Mouse (Mus musculus) midbrain, embryonic 13.5 days (tissue): ENCODE data around the gene Hist2h2bb. TPM values are rescaled to one million over a fixed set of nuclear protein-coding genes. Genes with fewer than 3 reads are reported as not detected.
"Not testable (repeated sequence)": the region's sequence is repeated elsewhere in the genome, so short reads cannot be mapped to it uniquely, and the experiment has no call there.

Experiments used
- ATAC-seq: fragments of 200-750 bp; cut with Nextera tagmentation; 2 replicates; pipeline ENCODE4 v1.8.0; 2017; ENCODE audit warnings: mild to moderate bottlenecking, moderate TSS enrichment, moderate library complexity
- H3K27ac ChIP-seq: fragments of 300-500 bp; sonication (generic); 2 replicates; pipeline ENCODE4 v1.5.1; 2015; ENCODE audit warnings: inconsistent platforms, mild to moderate bottlenecking, moderate library complexity
- H3K27me3 ChIP-seq: fragments of 300-500 bp; sonication (generic); 2 replicates; pipeline ENCODE4 v1.6.1; 2015; ENCODE audit warnings: mild to moderate bottlenecking, inconsistent platforms
- H3K36me3 ChIP-seq: fragments of 300-500 bp; sonication (generic); 2 replicates; pipeline ENCODE4 v1.6.1; 2015; ENCODE audit warnings: mild to moderate bottlenecking, inconsistent platforms
- H3K4me1 ChIP-seq: fragments of 300-500 bp; sonication (generic); replicated peaks from 2 replicates; pipeline ENCODE4 v1.6.1; 2015; ENCODE audit warnings: inconsistent platforms
- H3K4me2 ChIP-seq: fragments of 300-500 bp; sonication (generic); replicated peaks from 2 replicates; pipeline ENCODE4 v1.6.1; 2015; ENCODE audit warnings: moderate library complexity, mild to moderate bottlenecking, inconsistent platforms
- H3K4me3 ChIP-seq: fragments of 300-500 bp; sonication (generic); replicated peaks from 2 replicates; pipeline ENCODE4 v1.5.1; 2015; ENCODE audit warnings: mild to moderate bottlenecking, inconsistent platforms
- H3K9ac ChIP-seq: fragments of 300-500 bp; sonication (generic); replicated peaks from 2 replicates; pipeline ENCODE4 v1.6.1; 2015; ENCODE audit warnings: mild to moderate bottlenecking, inconsistent platforms
- H3K9me3 ChIP-seq: fragments of 300-500 bp; sonication (generic); 2 replicates; pipeline ENCODE4 v1.6.1; 2016; ENCODE audit warnings: mild to moderate bottlenecking, inconsistent platforms
- WGBS: fragments of 180-500 bp; shearing (Covaris S2); methylation state at CpG from one replicate; pipeline ENCODE4 v1.1.7; 2015; 5-methylcytosine and 5-hydroxymethylcytosine counted together
- polyA plus RNA-seq: library from polyadenylated mRNA; unstranded; fragments of >200 nt; fragmentation: Nextera tagmentation; extraction: Ambion mirVana; gene quantifications from 2 replicates; pipeline ENCODE4 v1.2.1, GENCODE M21; 2015

The Hist2h2bb gene
- polyA plus RNA-seq, 1 experiment from 2014 or later, result 9.1 TPM

GRCm38 (mm10) chr3:96231758-96232120, 37.8 kb upstream of the Hist2h2bb start:
- Histone ChIP-seq H3K4me3 (no peak overlapping the region), H3K4me1 (peaks cover 1% of the 10 kb centered on the region), H3K36me3 (no peaks in the 10 kb centered on the region), H3K27me3 (no peaks in the 10 kb centered on the region), H3K4me2 (no peak overlapping the region), H3K9me3 (no peaks in the 10 kb centered on the region), H3K9ac (no peak overlapping the region), H3K27ac (no peak overlapping the region)
- no peak for ATAC-seq
- 61% methylated on average over 2 of the region's 2 CpGs for WGBS

GRCm38 (mm10) chr3:96234914-96235313, 34.6 kb upstream of the Hist2h2bb start:
- Histone ChIP-seq H3K36me3 (no peaks in the 10 kb centered on the region), H3K4me2 (no peak overlapping the region), H3K27me3 (no peaks in the 10 kb centered on the region), H3K4me1 (peaks cover 17% of the 10 kb centered on the region), H3K9ac (no peak overlapping the region), H3K9me3 (no peaks in the 10 kb centered on the region), H3K27ac (no peak overlapping the region), H3K4me3 (no peak overlapping the region)
- ATAC-seq, result no peak
- 97% methylated on average over 2 of the region's 2 CpGs for WGBS

- Histone ChIP-seq H3K27ac (no peak overlapping the region), H3K36me3 (no peaks in the 10 kb centered on the region), H3K4me1 (peaks cover 20% of the 10 kb centered on the region), H3K4me2 (no peak overlapping the region), H3K9ac (no peak overlapping the region), H3K27me3 (no peaks in the 10 kb centered on the region), H3K9me3 (no peaks in the 10 kb centered on the region), H3K4me3 (no peak overlapping the region)
- ATAC-seq, result no peak
- whole genome bisulfite sequencing, result 80% methylated on average over 3 of the region's 3 CpGs
Observed at GRCm38 (mm10) chr3:96235836-96236235, 33.7 kb upstream of the Hist2h2bb start.

- WGBS, result 85% methylated on average over 4 of the region's 4 CpGs
- ATAC-seq, result no peak
- H3K4me3 ChIP-seq, result peak overlapping the region; percentile 40; the same call in 1 of the 2 replicates
- no peaks in the 10 kb centered on the region for H3K27me3 ChIP-seq
- H3K4me2 ChIP-seq, result peak overlapping the region; percentile 57
- no peak overlapping the region for H3K27ac ChIP-seq
- no peaks in the 10 kb centered on the region for H3K9me3 ChIP-seq
- H3K36me3 ChIP-seq, result no peaks in the 10 kb centered on the region
- H3K4me1 ChIP-seq, result peaks cover 24% of the 10 kb centered on the region
- peak overlapping the region; percentile 54; the same call in 1 of the 2 replicates for H3K9ac ChIP-seq
Observed at GRCm38 (mm10) chr3:96236834-96237334, 32.7 kb upstream of the Hist2h2bb start.

- peaks cover 24% of the 10 kb centered on the region for H3K4me1 ChIP-seq
- no peaks in the 10 kb centered on the region for H3K36me3 ChIP-seq
- H3K27me3 ChIP-seq, result no peaks in the 10 kb centered on the region
- ATAC-seq, result no peak
- no peak overlapping the region for H3K27ac ChIP-seq
- peak overlapping the region; percentile 57 for H3K4me2 ChIP-seq
- 25% methylated on average over 7 of the region's 7 CpGs for WGBS
- H3K9ac ChIP-seq, result peak overlapping the region; percentile 54
- H3K4me3 ChIP-seq, result peak overlapping the region; percentile 40
- H3K9me3 ChIP-seq, result no peaks in the 10 kb centered on the region
Observed at GRCm38 (mm10) chr3:96237335-96237903, 32.1 kb upstream of the Hist2h2bb start.

GRCm38 (mm10) chr3:96237904-96238511, 31.5 kb upstream of the Hist2h2bb start:
- H3K9ac ChIP-seq, result peak overlapping the region; percentile 54
- under 1% methylated on average over 12 of the region's 12 CpGs for WGBS
- no peaks in the 10 kb centered on the region for H3K27me3 ChIP-seq
- ATAC-seq, result no peak
- H3K4me2 ChIP-seq, result peak overlapping the region; percentile 57
- H3K36me3 ChIP-seq, result no peaks in the 10 kb centered on the region
- H3K9me3 ChIP-seq, result no peaks in the 10 kb centered on the region
- peaks cover 24% of the 10 kb centered on the region for H3K4me1 ChIP-seq
- no peak overlapping the region; the same call in 1 of the 2 replicates for H3K27ac ChIP-seq
- peak overlapping the region; percentile 40 for H3K4me3 ChIP-seq

GRCm38 (mm10) chr3:96238954-96239793, 30.4 kb upstream of the Hist2h2bb start, which contains the start of gene Hist2h3c2:
Gene Hist2h3c2 (minus strand): TSS chr3:96239127.
- peak within 1 kb of the TSS; percentile 80 for H3K27ac ChIP-seq
- H3K36me3 ChIP-seq, H3K9me3 ChIP-seq, H3K27me3 ChIP-seq: not testable (repeated sequence)
- H3K4me2 ChIP-seq, result peak within 1 kb of the TSS; percentile 57
- peak within 1 kb of the TSS; percentile 54 for H3K9ac ChIP-seq
- WGBS, result under 1% methylated on average over 24 of the region's 68 CpGs
- H3K4me1 ChIP-seq, result peaks cover 27% of the 10 kb centered on the region
- H3K4me3 ChIP-seq, result peak within 1 kb of the TSS; percentile 41
- ATAC-seq, result peak; percentile 94

GRCm38 (mm10) chr3:96239949-96240798, 29.4 kb upstream of the Hist2h2bb start, which contains the start of gene Hist2h2aa2:
Gene Hist2h2aa2 (minus strand): TSS chr3:96240276.
- peak within 1 kb of the TSS; percentile 83 for H3K27ac ChIP-seq
- peak; percentile 83 for ATAC-seq
- 3% methylated on average over 40 of the region's 85 CpGs for WGBS

GRCm38 (mm10) chr3:96240799-96241197, 28.8 kb upstream of the Hist2h2bb start:
- Histone ChIP-seq H3K27me3 (no peaks in the 10 kb centered on the region), H3K4me3 (peak overlapping the region; percentile 22), H3K9me3 (no peaks in the 10 kb centered on the region), H3K4me1 (peaks cover 35% of the 10 kb centered on the region), H3K4me2 (peak overlapping the region; percentile 44), H3K36me3 (no peaks in the 10 kb centered on the region), H3K27ac (peak overlapping the region; percentile 83), H3K9ac (peak overlapping the region; percentile 55)
- WGBS, result 74% methylated on average over 9 of the region's 9 CpGs
- no peak for ATAC-seq

More at GRCm38 (mm10) chr3:96239949-96240798, 29.4 kb upstream of the Hist2h2bb start, which contains the start of gene Hist2h2aa2:
- H3K36me3 ChIP-seq, H3K9me3 ChIP-seq, H3K27me3 ChIP-seq: not testable (repeated sequence)
- Histone ChIP-seq H3K4me1 (peaks cover 35% of the 10 kb centered on the region), H3K4me2 (peak within 1 kb of the TSS; percentile 46), H3K4me3 (peak within 1 kb of the TSS; percentile 41), H3K9ac (peak within 1 kb of the TSS; percentile 55)

GRCm38 (mm10) chr3:96243921-96244572, 25.5 kb upstream of the Hist2h2bb start:
- H3K36me3 ChIP-seq, result no peaks in the 10 kb centered on the region
- peak overlapping the region; percentile 63 for H3K4me2 ChIP-seq
- no peaks in the 10 kb centered on the region for H3K27me3 ChIP-seq
- WGBS, result 88% methylated on average over 7 of the region's 7 CpGs
- H3K27ac ChIP-seq, result peak overlapping the region; percentile 94
- H3K4me3 ChIP-seq, result peak overlapping the region; percentile 42; the same call in 1 of the 2 replicates
- peaks cover 38% of the 10 kb centered on the region for H3K4me1 ChIP-seq
- no peaks in the 10 kb centered on the region for H3K9me3 ChIP-seq
- ATAC-seq, result no peak
- no peak overlapping the region for H3K9ac ChIP-seq
